Comparison of ENCODE assay signal across 31 mouse cellular contexts in the genomic region with DNA sequence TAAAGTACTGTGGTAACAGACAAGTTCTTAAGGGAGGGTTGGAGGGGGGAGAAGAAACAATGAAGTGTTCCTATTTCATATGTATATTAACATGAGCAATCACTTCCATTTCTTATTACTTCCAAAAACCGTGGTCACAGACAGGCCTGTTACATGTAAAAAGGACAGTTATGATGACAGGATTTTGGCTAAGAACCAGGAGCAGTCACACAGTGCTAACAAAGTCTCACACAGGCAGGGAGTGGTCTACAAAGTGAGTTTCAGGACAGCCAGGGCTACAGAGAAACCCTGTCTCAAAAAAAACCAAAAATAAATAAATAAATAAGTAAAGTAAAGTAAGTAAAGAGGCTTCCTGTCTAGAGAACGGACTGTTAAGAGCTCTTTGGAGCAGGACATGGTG. TPM values are rescaled to one million over a fixed set of nuclear protein-coding genes. Genes with fewer than 3 reads are reported as not detected.
DNase-seq lines count a peak whose midpoint lies in the region; ATAC-seq lines count a peak whose summit lies in the region.
"Had no signal": no experiment of that assay in that cellular context is flagged by ENCODE, and none has a peak within 500 bp of the region (broad histone marks: within the 10 kb centered on the region; RNA-seq: fewer than 3 reads in every experiment).

No protein-coding gene starts in this region.

- ATAC-seq in lung, embryonic 16.5 days (ENCODE audit: low read depth) = peak; percentile 79
- peak; percentile 65 for ATAC-seq in heart, embryonic 16.5 days (replicated peaks; ENCODE audit: extremely low read depth, insufficient read depth, low FRiP score)
- ATAC-seq in erythroblast, adult 5-6 weeks (replicated peaks; ENCODE audit: low FRiP score, poor library complexity, severe bottlenecking) = no peak
- no peak for ATAC-seq in midbrain, embryonic 11.5 days (ENCODE audit: low FRiP score)
- ATAC-seq: forebrain, embryonic 13.5 days; inflammation-experienced regulatory T-cells, adult 6 months had no signal

- no peaks in the 10 kb centered on the region for H3K27me3 ChIP-seq in lung, embryonic 16.5 days (ENCODE audit: control insufficient read depth, insufficient read depth, low read depth, low read length)
- H3K27me3 ChIP-seq in heart, embryonic 16.5 days (ENCODE audit: control insufficient read depth, insufficient read depth, low read length) = no peaks in the 10 kb centered on the region
- H3K27me3 ChIP-seq in midbrain, embryonic 11.5 days (ENCODE audit: control insufficient read depth, insufficient read depth, low read length) = no peaks in the 10 kb centered on the region
- H3K27me3 ChIP-seq: embryonic facial prominence, embryonic 12.5 days; forebrain, embryonic 13.5 days; limb, embryonic 13.5 days; liver, embryonic 13.5 days had no signal

- no peak overlapping the region for H3K4me2 ChIP-seq in lung, embryonic 16.5 days (ENCODE audit: low read depth, low read length)
- no peak overlapping the region for H3K4me2 ChIP-seq in heart, embryonic 16.5 days (ENCODE audit: low read depth, low read length)
- H3K4me2 ChIP-seq in midbrain, embryonic 11.5 days = no peak overlapping the region
- H3K4me2 ChIP-seq: embryonic facial prominence, embryonic 12.5 days; forebrain, embryonic 13.5 days; hindbrain, embryonic 14.5 days; limb, embryonic 13.5 days; liver, embryonic 13.5 days had no signal

- H3K4me3 ChIP-seq in lung, embryonic 16.5 days (ENCODE audit: low read length) = no peak overlapping the region
- H3K4me3 ChIP-seq in heart, embryonic 16.5 days (ENCODE audit: low read length) = no peak overlapping the region
- H3K4me3 ChIP-seq in midbrain, embryonic 11.5 days (ENCODE audit: low read depth, low read length) = no peak overlapping the region
- H3K4me3 ChIP-seq: embryonic facial prominence, embryonic 12.5 days; forebrain, embryonic 13.5 days; limb, embryonic 13.5 days; liver, embryonic 13.5 days; midbrain, embryonic 10.5 days had no signal

- no peak overlapping the region for H3K9ac ChIP-seq in lung, embryonic 16.5 days (ENCODE audit: low read length)
- H3K9ac ChIP-seq in heart, embryonic 16.5 days (ENCODE audit: low read length) = no peak overlapping the region
- H3K9ac ChIP-seq in midbrain, embryonic 11.5 days (ENCODE audit: low read length) = no peak overlapping the region
- H3K9ac ChIP-seq: embryonic facial prominence, embryonic 12.5 days; forebrain, embryonic 13.5 days; hindbrain, embryonic 14.5 days; limb, embryonic 13.5 days; liver, embryonic 13.5 days had no signal

- 48% methylated on average over 2 of the region's 2 CpGs for WGBS in lung, embryonic 16.5 days
- 16% methylated on average over 2 of the region's 2 CpGs for WGBS in heart, embryonic 16.5 days
- WGBS in midbrain, embryonic 11.5 days = 96% methylated on average over 2 of the region's 2 CpGs

- intact Hi-C loops in heart, postnatal 25 days (cut with DNase I) = no loop called here

- H3K4me1 ChIP-seq in lung, embryonic 16.5 days (replicated peaks; ENCODE audit: control insufficient read depth, insufficient read depth, low read length) = no peaks in the 10 kb centered on the region; the same call in 1 of the 2 replicates
- peaks cover 15% of the 10 kb centered on the region for H3K4me1 ChIP-seq in heart, embryonic 16.5 days (ENCODE audit: control insufficient read depth, insufficient read depth, low read length)
- no peaks in the 10 kb centered on the region for H3K4me1 ChIP-seq in midbrain, embryonic 11.5 days (ENCODE audit: control insufficient read depth, insufficient read depth, low read length)
- H3K4me1 ChIP-seq: embryonic facial prominence, embryonic 12.5 days; forebrain, embryonic 13.5 days; limb, embryonic 13.5 days; liver, embryonic 13.5 days; midbrain, embryonic 10.5 days had no signal

- no peaks in the 10 kb centered on the region for H3K9me3 ChIP-seq in lung, embryonic 16.5 days (ENCODE audit: control insufficient read depth, low read length)
- no peaks in the 10 kb centered on the region for H3K9me3 ChIP-seq in heart, embryonic 16.5 days (replicated peaks; ENCODE audit: control insufficient read depth, low read length)
- H3K9me3 ChIP-seq in midbrain, embryonic 11.5 days (ENCODE audit: control insufficient read depth, low read length) = no peaks in the 10 kb centered on the region
- H3K9me3 ChIP-seq: embryonic facial prominence, embryonic 12.5 days; forebrain, embryonic 13.5 days; limb, embryonic 13.5 days; liver, embryonic 13.5 days; midbrain, embryonic 10.5 days had no signal

- DNase-seq in heart, adult 11 months = peak; percentile 74
- DNase-seq in heart, postnatal 25 days (ENCODE audit: low spot score) = no peak
- no peak for DNase-seq in lung, postnatal 4 days
- DNase-seq in lung, postnatal 36 days = peak; percentile 10
- no peak for DNase-seq in midbrain, embryonic 11.5 days (ENCODE audit: low spot score, missing footprints)
- DNase-seq: adrenal gland, postnatal 10 days; cerebellum, adult 18-20 months; cerebellum, postnatal 14 days; gastrocnemius, postnatal 14 days; kidney, adult 18-20 months; layer of hippocampus, adult 9-11 months; liver, embryonic 13.5 days; thymus, adult 2 months; thymus, postnatal 4 days had no signal

- H3K27ac ChIP-seq in lung, embryonic 16.5 days (ENCODE audit: low read length) = peak overlapping the region; percentile 65; the same call in 1 of the 2 replicates
- peak overlapping the region; percentile 83 for H3K27ac ChIP-seq in heart, embryonic 16.5 days (ENCODE audit: low read length)
- no peak overlapping the region for H3K27ac ChIP-seq in midbrain, embryonic 11.5 days (ENCODE audit: low read depth, low read length)
- H3K27ac ChIP-seq: embryonic facial prominence, embryonic 12.5 days; forebrain, embryonic 13.5 days; hindbrain, embryonic 14.5 days; kidney, postnatal 0 days; limb, embryonic 13.5 days; liver, embryonic 13.5 days; midbrain, embryonic 10.5 days had no signal

- peaks cover 14% of the 10 kb centered on the region for H3K36me3 ChIP-seq in lung, embryonic 16.5 days (ENCODE audit: control insufficient read depth, insufficient read depth, low read length)
- H3K36me3 ChIP-seq in heart, embryonic 16.5 days (ENCODE audit: control insufficient read depth, insufficient read depth) = peaks cover 17% of the 10 kb centered on the region
- peaks cover 5% of the 10 kb centered on the region; the same call in 1 of the 2 replicates for H3K36me3 ChIP-seq in midbrain, embryonic 11.5 days (ENCODE audit: control insufficient read depth, insufficient read depth, low read length)

RNA-seq across cellular contexts. Expression of gene Rad50, which starts 24.9 kb away (rescaled TPM):
- 1 to 10 TPM; 6.3 to 6.7 TPM for total RNA-seq in heart, postnatal 25 days (2021)
- 29.5 and 33.7 TPM in 2 replicates for polyA plus RNA-seq in lung, embryonic 16.5 days (2015; fragmentation: Nextera tagmentation; extraction: Ambion mirVana)
- polyA plus RNA-seq in heart, embryonic 16.5 days (2015; fragmentation: Nextera tagmentation; extraction: Ambion mirVana) = 19.9 and 23.9 TPM in 2 replicates
- 12.5 and 14.2 TPM in 2 replicates for total RNA-seq in erythroblast, adult 5-6 weeks (2015; ENCODE audit: low replicate concordance)
- total RNA-seq in erythroblast, adult 5-6 weeks (2017; ENCODE audit: low replicate concordance) = 12.3 and 22.3 TPM in 2 replicates
- 20.7 and 21.7 TPM in 2 replicates for polyA plus RNA-seq in midbrain, embryonic 11.5 days (2014; fragmentation: Nextera tagmentation; extraction: Ambion mirVana)

RNA-seq across cellular contexts. Expression of gene Il5, which starts 38.4 kb away (rescaled TPM):
- not detected for total RNA-seq in heart, postnatal 25 days (2021)
- not detected in 2 replicates for polyA plus RNA-seq in lung, embryonic 16.5 days (2015; fragmentation: Nextera tagmentation; extraction: Ambion mirVana)
- not detected in 2 replicates for polyA plus RNA-seq in heart, embryonic 16.5 days (2015; fragmentation: Nextera tagmentation; extraction: Ambion mirVana)
- not detected in 2 replicates for total RNA-seq in erythroblast, adult 5-6 weeks (2015; ENCODE audit: low replicate concordance)
- not detected in 2 replicates for total RNA-seq in erythroblast, adult 5-6 weeks (2017; ENCODE audit: low replicate concordance)
- polyA plus RNA-seq in midbrain, embryonic 11.5 days (2014; fragmentation: Nextera tagmentation; extraction: Ambion mirVana) = not detected in 2 replicates
- total RNA-seq: adrenal gland, postnatal 10 days; ES-E14; gastrocnemius, postnatal 14 days; heart, postnatal 14 days; left cerebral cortex, adult 18-20 months; left cerebral cortex, postnatal 25 days; midbrain, postnatal 0 days had no signal
- polyA plus RNA-seq: embryonic facial prominence, embryonic 12.5 days; forebrain, embryonic 13.5 days; hindbrain, embryonic 14.5 days; inflammation-experienced regulatory T-cells, adult 6 months; kidney, postnatal 0 days; limb, embryonic 13.5 days; liver, embryonic 13.5 days; midbrain, embryonic 10.5 days; neural tube, embryonic 14.5 days; stomach, embryonic 16.5 days had no signal

RNA-seq across cellular contexts. Expression of gene Il13, which starts 47.7 kb away (rescaled TPM):
- not detected for total RNA-seq in heart, postnatal 25 days (2021)
- polyA plus RNA-seq in lung, embryonic 16.5 days (2015; fragmentation: Nextera tagmentation; extraction: Ambion mirVana) = not detected in 2 replicates
- polyA plus RNA-seq in heart, embryonic 16.5 days (2015; fragmentation: Nextera tagmentation; extraction: Ambion mirVana) = 0.24 TPM in 1 of 2 replicates, not detected in the other
- not detected in 2 replicates for total RNA-seq in erythroblast, adult 5-6 weeks (2015; ENCODE audit: low replicate concordance)
- total RNA-seq in erythroblast, adult 5-6 weeks (2017; ENCODE audit: low replicate concordance) = not detected in 2 replicates
- not detected in 2 replicates for polyA plus RNA-seq in midbrain, embryonic 11.5 days (2014; fragmentation: Nextera tagmentation; extraction: Ambion mirVana)
- total RNA-seq: adrenal gland, postnatal 10 days; ES-E14; gastrocnemius, postnatal 14 days; heart, postnatal 14 days; left cerebral cortex, adult 18-20 months; left cerebral cortex, postnatal 25 days; midbrain, postnatal 0 days had no signal
- polyA plus RNA-seq: embryonic facial prominence, embryonic 12.5 days; forebrain, embryonic 13.5 days; hindbrain, embryonic 14.5 days; inflammation-experienced regulatory T-cells, adult 6 months; kidney, postnatal 0 days; liver, embryonic 13.5 days; midbrain, embryonic 10.5 days; midbrain, postnatal 0 days; neural tube, embryonic 14.5 days; stomach, embryonic 16.5 days had no signal

Comparison
In these comparisons a context has a peak if more than half of its experiments do, and no peak if none do; other contexts are left out.
1. DNase-seq: peak in heart, adult 11 months (single experiment) and lung, postnatal 36 days (single experiment); none in heart, postnatal 25 days (single experiment), lung, postnatal 4 days (0 of 2) and midbrain, embryonic 11.5 days (single experiment).
2. ATAC-seq: peak in lung, embryonic 16.5 days (single experiment) and heart, embryonic 16.5 days (single experiment); none in erythroblast, adult 5-6 weeks (single experiment) and midbrain, embryonic 11.5 days (single experiment).